Mouse (Mus musculus) right cerebral cortex, adult 2 months (tissue): Measurements from ENCODE around the gene Lpgat1.

ENCODE experiments used
- DNase-seq, 2 experiments: peaks; one replicate each; pipeline ENCODE4 v3.0.0; 2021 to 2022; ENCODE audit warnings: low spot score in 2 of 2

Lpgat1 gene

DNA sequence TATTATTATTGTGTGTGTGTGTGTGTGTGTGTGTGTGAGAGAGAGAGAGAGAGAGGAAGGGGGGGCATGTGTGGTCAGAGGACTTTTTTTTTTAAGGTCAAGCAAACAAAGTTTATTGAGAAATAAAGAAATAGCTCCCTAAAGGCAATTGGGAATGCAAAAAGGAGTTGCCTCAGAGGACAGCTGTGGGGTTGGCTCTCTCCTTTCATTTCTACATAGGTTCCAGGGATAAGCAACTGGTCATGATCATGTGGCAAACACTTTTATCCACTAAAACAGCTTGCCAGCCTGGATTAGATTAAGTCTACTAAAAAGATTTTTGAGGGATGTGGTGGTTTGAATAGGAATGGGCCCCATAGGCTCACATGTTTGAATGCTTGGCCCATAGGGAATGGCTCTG, 18.8 kb downstream of the Lpgat1 start:
- no peak for DNase-seq

DNA sequence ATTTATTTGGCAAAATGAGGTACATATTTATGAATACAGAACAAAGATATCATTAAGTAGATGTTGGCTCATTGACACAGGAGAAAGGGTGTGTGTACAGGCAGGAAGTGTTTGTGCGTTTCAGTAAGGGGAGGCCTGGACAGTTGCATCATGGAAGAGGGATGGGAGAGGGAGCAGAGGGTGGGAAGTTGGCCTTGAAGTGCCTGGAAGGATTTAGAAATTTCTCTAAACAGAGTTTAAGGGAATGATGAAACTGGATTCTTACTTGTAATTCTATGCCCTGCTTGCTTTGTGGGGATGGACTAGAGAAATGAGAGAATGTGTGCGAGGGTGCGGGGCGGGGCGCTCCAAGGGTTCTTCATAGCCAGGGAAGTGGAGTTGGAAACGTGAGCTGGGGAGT, 20.2 kb downstream of the Lpgat1 start:
- DNase-seq: no peak

DNA sequence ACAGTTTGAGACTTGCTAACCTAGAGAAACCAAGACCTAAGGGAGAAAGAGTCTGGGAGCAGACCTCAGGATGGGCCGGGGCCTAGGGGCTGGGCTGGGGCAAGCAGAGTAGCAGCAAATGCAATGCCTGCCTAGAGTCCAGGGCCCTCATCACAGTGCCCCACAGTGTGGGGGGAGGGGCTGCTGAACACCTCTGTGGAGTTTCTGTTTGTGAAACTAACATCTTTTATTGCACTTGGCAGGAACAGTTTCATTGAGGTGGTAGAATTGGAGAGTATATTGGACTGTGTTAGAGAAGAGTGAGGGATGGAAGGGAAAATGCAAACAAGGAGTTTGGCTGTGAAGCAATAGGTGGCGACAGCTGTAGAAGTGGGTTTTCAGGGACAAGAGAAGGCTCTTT, 21.1 kb downstream of the Lpgat1 start:
- DNase-seq: no peak

GRCm38 (mm10) chr1:191740587-191741361, 23.1 kb downstream of the Lpgat1 start:
- DNase-seq: no peak

GRCm38 (mm10) chr1:191741635-191742034, 24.0 kb downstream of the Lpgat1 start:
- no peak for DNase-seq

GRCm38 (mm10) chr1:191748431-191748830, 30.8 kb downstream of the Lpgat1 start:
- no peak for DNase-seq

DNA sequence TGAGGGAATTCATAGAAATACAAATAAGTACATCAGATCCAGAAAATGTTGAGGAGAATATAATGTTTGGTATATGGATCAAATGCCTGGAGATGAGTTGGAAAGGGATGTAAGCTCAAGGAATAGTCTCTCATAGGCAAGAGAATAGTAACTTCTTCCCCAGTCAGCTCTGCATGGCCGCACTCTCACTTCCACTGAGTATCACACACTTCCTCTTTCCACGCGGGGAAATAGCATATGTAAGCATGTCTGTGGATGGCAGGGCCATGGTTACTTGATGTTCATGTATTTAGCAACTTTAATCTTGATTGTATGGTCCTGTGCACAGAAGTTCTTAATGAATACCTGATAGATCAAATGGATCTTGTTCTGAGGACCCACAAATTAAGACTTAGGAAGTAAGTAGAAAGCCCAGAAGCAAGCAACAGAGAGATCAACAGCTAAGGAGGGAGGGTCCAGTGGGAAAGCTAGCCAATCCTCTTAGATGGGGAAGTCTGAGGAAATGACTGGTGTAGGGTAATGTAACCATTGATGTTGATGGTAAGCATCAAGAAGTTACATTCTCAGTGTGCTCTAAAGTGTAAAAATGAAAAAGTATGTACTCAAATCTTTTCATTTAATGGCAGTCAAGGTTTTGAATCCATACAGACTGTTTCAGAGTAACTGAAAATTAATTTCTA, 39.0 kb downstream of the Lpgat1 start:
- no peak for DNase-seq

- DNase-seq: peak in 1 of 2 experiments; percentile 23
These were observed 56.5 kb downstream of the Lpgat1 start for GRCm38 (mm10) chr1:191774106-191774505.

DNA sequence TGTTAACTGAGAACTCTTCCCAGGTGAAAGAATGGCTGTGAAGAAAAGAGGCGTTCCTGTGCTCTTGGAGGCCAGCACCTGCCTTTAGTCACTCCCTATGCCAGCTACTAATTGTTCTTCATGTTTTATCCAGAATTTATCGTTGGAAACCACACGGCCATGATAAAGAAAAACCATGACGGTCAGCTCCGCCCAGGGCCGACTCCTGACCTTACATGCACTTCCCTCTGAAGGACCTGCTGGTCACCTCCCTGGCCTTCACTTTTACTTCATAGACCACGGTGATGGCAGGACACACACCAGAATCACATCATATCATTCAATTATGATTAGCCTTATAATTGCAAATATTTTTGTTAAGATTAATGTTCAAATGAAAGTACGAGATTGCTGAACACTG, 57.5 kb downstream of the Lpgat1 start:
- DNase-seq: no peak

GRCm38 (mm10) chr1:191777521-191777920, 59.9 kb downstream of the Lpgat1 start:
- DNase-seq: no peak

- DNase-seq: no peak
These were observed 62.8 kb downstream of the Lpgat1 start for GRCm38 (mm10) chr1:191780470-191780869.

- no peak for DNase-seq
These were observed 67.5 kb downstream of the Lpgat1 start for GRCm38 (mm10) chr1:191785108-191785507.

DNA sequence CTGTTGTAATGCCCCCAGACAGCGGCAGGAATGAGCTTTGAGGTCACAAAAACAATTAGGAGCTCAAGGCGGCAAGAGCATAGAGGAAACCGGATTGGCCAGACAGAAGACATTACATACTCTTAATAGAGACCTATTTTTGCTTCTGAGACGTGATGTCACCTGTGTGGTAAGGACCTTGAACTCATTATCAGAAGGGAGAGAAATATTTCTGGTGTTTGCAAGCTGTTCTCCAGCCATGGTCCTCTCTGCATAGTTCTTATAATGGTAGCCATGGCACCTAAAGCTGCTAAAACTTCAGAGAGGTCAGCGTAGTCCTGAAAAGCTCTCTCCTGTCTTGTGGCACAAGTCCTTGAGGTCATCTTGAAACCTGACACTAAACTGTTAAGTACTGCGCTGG, 68.6 kb downstream of the Lpgat1 start:
- no peak for DNase-seq

GRCm38 (mm10) chr1:191787379-191787778, 69.7 kb downstream of the Lpgat1 start:
- no peak for DNase-seq

DNA sequence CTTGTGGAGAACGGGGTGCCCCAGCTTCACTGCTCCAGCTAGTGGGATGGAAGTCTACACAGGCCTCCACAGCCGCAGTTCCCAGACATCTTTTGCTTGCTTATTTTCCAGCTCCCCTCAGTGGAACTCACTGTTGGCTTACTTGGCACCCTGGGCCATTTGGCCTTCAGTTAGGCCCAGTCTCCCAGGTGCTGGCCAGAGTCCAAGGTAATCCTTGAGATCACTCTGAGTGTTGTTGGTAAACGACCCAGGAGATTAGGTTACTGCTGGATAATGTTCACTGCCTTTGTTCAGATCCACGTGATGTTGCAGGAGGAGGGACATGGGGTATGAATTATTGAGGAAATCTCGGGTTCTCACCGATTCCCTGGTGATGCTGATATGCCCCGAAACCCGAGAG, 75.4 kb downstream of the Lpgat1 start:
- no peak for DNase-seq

GRCm38 (mm10) chr1:191793888-191794532, 76.4 kb downstream of the Lpgat1 start:
- no peak for DNase-seq

DNA sequence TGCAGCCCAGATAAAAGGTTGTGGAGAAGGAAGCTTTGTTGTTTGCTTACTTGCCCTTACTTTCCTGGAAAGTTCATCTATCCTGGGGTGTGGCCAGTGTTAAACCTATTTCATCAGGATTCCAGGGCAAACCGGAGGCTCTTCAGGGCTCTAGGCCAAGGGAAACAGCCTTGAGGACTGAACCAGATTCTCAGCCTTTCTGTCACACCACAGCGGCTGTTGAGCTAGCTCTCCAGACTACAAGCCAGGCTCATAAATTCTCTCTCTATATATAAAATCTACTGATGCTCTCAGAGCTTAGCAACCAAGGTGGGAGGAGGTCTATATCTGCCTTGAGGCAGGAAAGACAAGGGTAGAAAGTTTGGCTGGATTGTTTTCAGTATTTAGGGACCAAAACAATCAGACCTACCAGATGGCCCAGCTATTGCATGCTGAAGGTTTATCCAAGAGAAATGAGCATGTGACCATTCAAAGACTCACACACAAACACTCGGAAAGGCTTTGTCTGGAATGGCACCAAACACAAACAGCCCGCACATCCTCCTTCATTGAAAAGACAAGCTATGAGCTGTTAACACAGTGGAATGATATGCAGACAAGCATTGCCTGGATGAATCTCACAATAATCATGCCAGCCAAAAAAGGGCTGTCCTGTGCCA, 78.7 kb downstream of the Lpgat1 start:
- peak in 1 of 2 experiments; percentile 14 for DNase-seq

DNA sequence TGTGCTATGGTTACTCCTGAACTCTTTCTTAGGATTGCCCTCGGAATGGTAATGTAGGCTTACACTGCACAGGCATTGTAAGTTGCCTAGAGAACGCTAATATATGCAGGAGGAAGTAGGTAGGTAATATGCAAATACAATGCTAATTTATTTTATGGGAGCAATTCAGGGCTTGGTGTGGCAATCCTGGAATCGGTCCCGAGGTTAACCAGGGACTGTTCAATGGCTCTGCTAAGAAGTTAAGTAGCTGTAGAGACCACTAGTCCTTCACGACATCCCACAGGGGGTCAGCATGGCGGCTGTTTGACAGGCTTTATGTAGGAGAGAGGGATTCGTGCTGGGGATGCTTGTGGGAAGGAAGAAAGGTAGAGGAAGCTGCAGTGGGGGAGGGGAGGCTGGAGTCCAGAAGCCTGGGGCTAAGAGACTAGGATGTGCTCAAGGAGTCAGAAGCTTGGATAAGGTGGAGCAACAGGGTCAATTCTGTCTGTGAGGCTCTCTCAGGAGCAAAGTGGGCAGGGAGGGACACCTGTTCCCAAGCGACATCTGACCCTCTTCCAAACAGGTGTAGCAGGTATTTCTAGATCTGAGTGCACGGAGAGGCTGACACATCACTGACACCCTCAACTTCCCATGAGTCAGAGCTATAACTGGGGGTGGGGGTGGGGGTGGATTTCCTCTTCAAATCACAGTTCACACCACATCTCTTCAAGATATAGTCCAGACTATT, 84.6 kb downstream of the Lpgat1 start:
- DNase-seq: no peak

DNA sequence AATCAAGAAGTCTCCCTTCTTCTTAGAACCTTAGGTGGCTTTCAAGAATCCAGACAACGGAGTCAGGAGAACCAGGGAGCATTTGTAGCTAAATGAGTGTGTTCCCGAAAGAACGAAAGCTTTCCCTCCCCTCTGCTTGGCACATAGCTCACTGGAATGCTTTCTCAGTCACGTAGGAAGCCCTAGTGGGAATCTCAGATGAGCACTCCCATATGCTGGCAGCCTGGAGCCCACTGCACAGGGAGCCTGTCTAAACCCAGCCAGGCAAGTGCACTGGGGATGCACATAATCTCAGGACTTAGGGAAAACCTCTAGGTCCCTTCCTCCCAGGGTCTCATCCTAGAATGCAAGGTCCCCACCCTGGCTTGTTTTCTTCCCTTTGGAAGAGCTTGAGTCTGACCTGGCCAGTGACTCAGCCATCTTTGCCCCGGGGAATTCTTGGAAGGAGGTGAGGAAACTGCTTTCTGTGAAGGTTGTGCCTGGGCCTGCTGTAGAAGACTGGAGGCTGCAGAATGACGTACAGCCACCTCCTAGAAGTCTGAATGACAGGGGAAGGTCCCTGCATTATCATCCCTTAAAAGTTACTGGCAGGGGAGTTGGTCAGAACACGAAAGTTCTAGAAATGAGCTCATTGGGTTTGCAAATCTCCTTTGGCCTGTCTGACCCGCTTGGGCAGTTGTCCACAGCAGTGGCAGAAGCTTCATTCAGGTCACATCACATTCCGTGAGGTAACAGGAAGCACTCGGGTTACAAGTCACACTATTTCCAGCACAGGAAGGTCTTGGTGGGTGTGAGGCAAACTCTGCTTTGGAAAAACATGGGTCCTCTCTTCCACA, 85.4 kb downstream of the Lpgat1 start:
- peak; percentile 52 to 58 for DNase-seq

DNA sequence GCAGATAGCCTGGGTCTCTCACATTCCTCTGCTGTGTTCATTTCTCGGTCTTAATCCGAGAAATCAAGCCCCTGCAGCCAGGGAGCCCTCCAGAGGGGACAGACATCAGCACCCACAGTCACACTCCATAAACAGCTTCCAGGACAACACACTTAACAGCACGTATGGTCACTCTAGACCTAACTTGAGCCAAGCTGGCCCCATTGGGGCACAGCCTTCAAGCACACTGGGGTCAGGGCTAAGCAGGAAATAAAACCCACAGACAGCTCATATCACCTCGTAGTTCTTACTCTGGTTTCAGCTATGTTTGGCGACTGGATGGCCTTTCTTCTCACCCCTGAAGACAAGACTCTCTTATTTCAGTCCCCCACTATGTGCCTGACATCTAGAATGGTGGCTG, 87.1 kb downstream of the Lpgat1 start:
- no peak for DNase-seq

GRCm38 (mm10) chr1:191805788-191806187, 88.2 kb downstream of the Lpgat1 start:
- DNase-seq: no peak
